Mouse (Mus musculus): Measurements from ENCODE around the gene Cdhr4. TPM values are rescaled to one million over a fixed set of nuclear protein-coding genes. Genes with fewer than 3 reads are reported as not detected.

The Cdhr4 gene
- polyA plus RNA-seq, 2 experiments: 13.0 to 63.3 TPM

GRCm38 (mm10) chr9:107967437-107967836, 24.9 kb upstream of the Cdhr4 start:
- DNase-seq (ENCODE audit: low spot score) (no peak), ATAC-seq (ENCODE audit: low FRiP score, low read depth) (no peak)
- H3K4me3 ChIP-seq (replicated peaks; ENCODE audit: low read length): no peak overlapping the region
- H3K27me3 ChIP-seq (ENCODE audit: control insufficient read depth, insufficient read depth, low read length): no peaks in the 10 kb centered on the region
- H3K9ac ChIP-seq (ENCODE audit: low read depth, low read length, severe bottlenecking): no peak overlapping the region
- no peaks in the 10 kb centered on the region for H3K4me1 ChIP-seq (ENCODE audit: control insufficient read depth, insufficient read depth, low read length)
- no peak for TF ChIP-seq POLR2A (IDR thresholded peaks at IDR 0.05; ENCODE audit: borderline replicate concordance, extremely low read depth, insufficient read depth, insufficient read length)
- H3K27ac ChIP-seq (replicated peaks; ENCODE audit: low read depth, low read length): no peak overlapping the region
- H3K36me3 ChIP-seq (ENCODE audit: control insufficient read depth, insufficient read depth, low read length): peaks cover 23% of the 10 kb centered on the region
- H3K4me2 ChIP-seq (replicated peaks; ENCODE audit: low read depth, low read length, severe bottlenecking): no peak overlapping the region
- 82% methylated on average over 6 of the region's 6 CpGs for WGBS
- H3K9me3 ChIP-seq (ENCODE audit: control insufficient read depth, low read length): no peaks in the 10 kb centered on the region

- no peaks in the 10 kb centered on the region for H3K9me3 ChIP-seq (ENCODE audit: control insufficient read depth, low read length)
- H3K27ac ChIP-seq (replicated peaks; ENCODE audit: low read depth, low read length): no peak overlapping the region
- TF ChIP-seq POLR2A (IDR thresholded peaks at IDR 0.05; ENCODE audit: borderline replicate concordance, extremely low read depth, insufficient read depth, insufficient read length): no peak
- no peaks in the 10 kb centered on the region for H3K27me3 ChIP-seq (ENCODE audit: control insufficient read depth, insufficient read depth, low read length)
- H3K4me2 ChIP-seq (replicated peaks; ENCODE audit: low read depth, low read length, severe bottlenecking): no peak overlapping the region
- WGBS: 92% methylated on average over 7 of the region's 7 CpGs
- peaks cover 21% of the 10 kb centered on the region for H3K36me3 ChIP-seq (ENCODE audit: control insufficient read depth, insufficient read depth, low read length)
- DNase-seq (ENCODE audit: low spot score): no peak
- H3K4me1 ChIP-seq (ENCODE audit: control insufficient read depth, insufficient read depth, low read length): no peaks in the 10 kb centered on the region
- no peak overlapping the region for H3K4me3 ChIP-seq (replicated peaks; ENCODE audit: low read length)
- ATAC-seq (ENCODE audit: low FRiP score, low read depth): no peak
- no peak overlapping the region for H3K9ac ChIP-seq (ENCODE audit: low read depth, low read length, severe bottlenecking)
Observed at GRCm38 (mm10) chr9:107968531-107968930, 23.8 kb upstream of the Cdhr4 start.

- Histone ChIP-seq H3K4me3 (replicated peaks; ENCODE audit: low read length) (no peak overlapping the region), H3K9me3 (ENCODE audit: control insufficient read depth, low read length) (no peaks in the 10 kb centered on the region), H3K27ac (replicated peaks; ENCODE audit: low read depth, low read length) (no peak overlapping the region), H3K4me2 (replicated peaks; ENCODE audit: low read depth, low read length, severe bottlenecking) (no peak overlapping the region), H3K36me3 (ENCODE audit: control insufficient read depth, insufficient read depth, low read length) (peaks cover 21% of the 10 kb centered on the region), H3K27me3 (ENCODE audit: control insufficient read depth, insufficient read depth, low read length) (no peaks in the 10 kb centered on the region), H3K4me1 (ENCODE audit: control insufficient read depth, insufficient read depth, low read length) (peaks cover 2% of the 10 kb centered on the region), H3K9ac (ENCODE audit: low read depth, low read length, severe bottlenecking) (no peak overlapping the region)
- 85% methylated on average over 5 of the region's 5 CpGs for WGBS
- no peak for DNase-seq (ENCODE audit: low spot score)
- ATAC-seq (ENCODE audit: low FRiP score, low read depth): no peak
- no peak for TF ChIP-seq POLR2A (IDR thresholded peaks at IDR 0.05; ENCODE audit: borderline replicate concordance, extremely low read depth, insufficient read depth, insufficient read length)
Observed at GRCm38 (mm10) chr9:107970311-107970710, 22.0 kb upstream of the Cdhr4 start.

GRCm38 (mm10) chr9:107971690-107972541, 20.4 kb upstream of the Cdhr4 start:
- peaks cover 7% of the 10 kb centered on the region for H3K4me1 ChIP-seq (ENCODE audit: control insufficient read depth, insufficient read depth, low read length)
- peaks cover 17% of the 10 kb centered on the region for H3K36me3 ChIP-seq (ENCODE audit: control insufficient read depth, insufficient read depth, low read length)
- no peaks in the 10 kb centered on the region for H3K9me3 ChIP-seq (ENCODE audit: control insufficient read depth, low read length)
- no peak for DNase-seq (ENCODE audit: low spot score)
- ATAC-seq (ENCODE audit: low FRiP score, low read depth): no peak
- no peak for TF ChIP-seq POLR2A (IDR thresholded peaks at IDR 0.05; ENCODE audit: borderline replicate concordance, extremely low read depth, insufficient read depth, insufficient read length)
- H3K9ac ChIP-seq (ENCODE audit: low read depth, low read length, severe bottlenecking): no peak overlapping the region
- no peak overlapping the region for H3K4me3 ChIP-seq (replicated peaks; ENCODE audit: low read length)
- WGBS: 81% methylated on average over 8 of the region's 8 CpGs
- H3K27ac ChIP-seq (replicated peaks; ENCODE audit: low read depth, low read length): no peak overlapping the region
- H3K4me2 ChIP-seq (replicated peaks; ENCODE audit: low read depth, low read length, severe bottlenecking): no peak overlapping the region
- no peaks in the 10 kb centered on the region for H3K27me3 ChIP-seq (ENCODE audit: control insufficient read depth, insufficient read depth, low read length)

- Histone ChIP-seq H3K9ac (ENCODE audit: low read depth, low read length, severe bottlenecking) (no peak overlapping the region), H3K9me3 (ENCODE audit: control insufficient read depth, low read length) (no peaks in the 10 kb centered on the region), H3K27me3 (ENCODE audit: control insufficient read depth, insufficient read depth, low read length) (no peaks in the 10 kb centered on the region), H3K27ac (replicated peaks; ENCODE audit: low read depth, low read length) (peak overlapping the region; percentile 75; the same call in 1 of the 2 replicates), H3K4me1 (ENCODE audit: control insufficient read depth, insufficient read depth, low read length) (peaks cover 7% of the 10 kb centered on the region), H3K36me3 (ENCODE audit: control insufficient read depth, insufficient read depth, low read length) (peaks cover 5% of the 10 kb centered on the region; the same call in 1 of the 2 replicates), H3K4me3 (replicated peaks; ENCODE audit: low read length) (no peak overlapping the region), H3K4me2 (replicated peaks; ENCODE audit: low read depth, low read length, severe bottlenecking) (no peak overlapping the region)
- DNase-seq (ENCODE audit: low spot score): no peak
- TF ChIP-seq POLR2A (IDR thresholded peaks at IDR 0.05; ENCODE audit: borderline replicate concordance, extremely low read depth, insufficient read depth, insufficient read length): no peak
- 80% methylated on average over 10 of the region's 10 CpGs for WGBS
- ATAC-seq (ENCODE audit: low FRiP score, low read depth): no peak
Observed at GRCm38 (mm10) chr9:107974491-107975171, 17.7 kb upstream of the Cdhr4 start.

Data from limb, embryonic 14.5 days (tissue).